Mouse (Mus musculus): Measurements from ENCODE around the gene Ap1m1. TPM values are rescaled to one million over a fixed set of nuclear protein-coding genes. Genes with fewer than 3 reads are reported as not detected.

The Ap1m1 gene
- polyA plus RNA-seq, 1 experiment from 2014 or later: 96.3 TPM

GRCm38 (mm10) chr8:72218781-72219540, 20.9 kb upstream of the Ap1m1 start:
- Histone ChIP-seq H3K36me3 (peaks cover 28% of the 10 kb centered on the region), H3K4me2 (peak overlapping the region; percentile 76), H3K27ac (peak overlapping the region; percentile 74; the same call in 1 of the 2 replicates), H3K9ac (no peak overlapping the region), H3K9me3 (replicated peaks) (no peaks in the 10 kb centered on the region), H3K4me1 (replicated peaks) (peaks cover 11% of the 10 kb centered on the region), H3K27me3 (peaks cover 13% of the 10 kb centered on the region), H3K4me3 (peak overlapping the region; percentile 72)
- WGBS: 77% methylated on average over 10 of the region's 10 CpGs
- no peak for ATAC-seq (replicated peaks; ENCODE audit: insufficient number of reproducible peaks, insufficient read depth, low FRiP score, low read depth)

GRCm38 (mm10) chr8:72219541-72220363, 20.1 kb upstream of the Ap1m1 start, which contains the start of gene Fam32a:
Gene Fam32a (plus strand): TSS chr8:72219730.
- Histone ChIP-seq H3K4me2 (peak within 1 kb of the TSS; percentile 76), H3K9me3 (replicated peaks) (no peaks in the 10 kb centered on the region), H3K9ac (peak within 1 kb of the TSS; percentile 66), H3K27me3 (peaks cover 7% of the 10 kb centered on the region), H3K27ac (peak within 1 kb of the TSS; percentile 74), H3K4me3 (peak within 1 kb of the TSS; percentile 72), H3K36me3 (peaks cover 30% of the 10 kb centered on the region), H3K4me1 (replicated peaks) (peaks cover 11% of the 10 kb centered on the region)
- 11% methylated on average over 39 of the region's 39 CpGs for WGBS
- ATAC-seq (replicated peaks; ENCODE audit: insufficient number of reproducible peaks, insufficient read depth, low FRiP score, low read depth): peak; percentile 95

- H3K4me3 ChIP-seq: peak overlapping the region; percentile 72
- H3K27ac ChIP-seq: no peak overlapping the region
- no peak overlapping the region for H3K9ac ChIP-seq
- peaks cover 11% of the 10 kb centered on the region for H3K4me1 ChIP-seq (replicated peaks)
- no peaks in the 10 kb centered on the region for H3K9me3 ChIP-seq (replicated peaks)
- H3K4me2 ChIP-seq: peak overlapping the region; percentile 76
- peaks cover 30% of the 10 kb centered on the region for H3K36me3 ChIP-seq
- 84% methylated on average over 4 of the region's 4 CpGs for WGBS
- no peaks in the 10 kb centered on the region; the same call in 1 of the 2 replicates for H3K27me3 ChIP-seq
- ATAC-seq (replicated peaks; ENCODE audit: insufficient number of reproducible peaks, insufficient read depth, low FRiP score, low read depth): no peak
Measured at GRCm38 (mm10) chr8:72220758-72221157, 19.1 kb upstream of the Ap1m1 start.

- no peaks in the 10 kb centered on the region for H3K9me3 ChIP-seq (replicated peaks)
- H3K4me2 ChIP-seq: no peak overlapping the region
- ATAC-seq (replicated peaks; ENCODE audit: insufficient number of reproducible peaks, insufficient read depth, low FRiP score, low read depth): no peak
- H3K27ac ChIP-seq: no peak overlapping the region
- 90% methylated on average over 5 of the region's 5 CpGs for WGBS
- H3K27me3 ChIP-seq: no peaks in the 10 kb centered on the region
- H3K4me1 ChIP-seq (replicated peaks): peaks cover 11% of the 10 kb centered on the region
- no peak overlapping the region for H3K9ac ChIP-seq
- peaks cover 30% of the 10 kb centered on the region for H3K36me3 ChIP-seq
- H3K4me3 ChIP-seq: no peak overlapping the region
Measured at GRCm38 (mm10) chr8:72222656-72223055, 17.2 kb upstream of the Ap1m1 start.

GRCm38 (mm10) chr8:72240403-72240763, 565 bp downstream of the Ap1m1 start:
- WGBS: 1% methylated on average over 24 of the region's 24 CpGs

GRCm38 (mm10) chr8:72240951-72241350, 1.1 kb downstream of the Ap1m1 start:
- WGBS: 66% methylated on average over 7 of the region's 7 CpGs
- no peak for ATAC-seq (replicated peaks; ENCODE audit: insufficient number of reproducible peaks, insufficient read depth, low FRiP score, low read depth)
- Histone ChIP-seq H3K9ac (peak overlapping the region; percentile 65), H3K4me3 (peak overlapping the region; percentile 76), H3K4me1 (replicated peaks) (peaks cover 19% of the 10 kb centered on the region), H3K9me3 (replicated peaks) (no peaks in the 10 kb centered on the region), H3K27me3 (no peaks in the 10 kb centered on the region), H3K4me2 (peak overlapping the region; percentile 80), H3K36me3 (peaks cover 4% of the 10 kb centered on the region; the same call in 1 of the 2 replicates), H3K27ac (peak overlapping the region; percentile 96)

More at GRCm38 (mm10) chr8:72240403-72240763, 565 bp downstream of the Ap1m1 start:
- Histone ChIP-seq H3K9ac (peak overlapping the region; percentile 65), H3K4me2 (peak overlapping the region; percentile 80), H3K4me3 (peak overlapping the region; percentile 76), H3K9me3 (replicated peaks) (no peaks in the 10 kb centered on the region), H3K27me3 (no peaks in the 10 kb centered on the region), H3K27ac (peak overlapping the region; percentile 96), H3K36me3 (peaks cover 4% of the 10 kb centered on the region; the same call in 1 of the 2 replicates), H3K4me1 (replicated peaks) (peaks cover 19% of the 10 kb centered on the region)
- ATAC-seq (replicated peaks; ENCODE audit: insufficient number of reproducible peaks, insufficient read depth, low FRiP score, low read depth): peak; percentile 23

- no peak overlapping the region for H3K9ac ChIP-seq
- H3K4me1 ChIP-seq (replicated peaks): peaks cover 19% of the 10 kb centered on the region
- H3K4me2 ChIP-seq: no peak overlapping the region
- H3K4me3 ChIP-seq: no peak overlapping the region
- 91% methylated on average over 1 of the region's 1 CpGs for WGBS
- no peaks in the 10 kb centered on the region for H3K27me3 ChIP-seq
- ATAC-seq (replicated peaks; ENCODE audit: insufficient number of reproducible peaks, insufficient read depth, low FRiP score, low read depth): no peak
- H3K36me3 ChIP-seq: peaks cover 15% of the 10 kb centered on the region
- no peak overlapping the region for H3K27ac ChIP-seq
- no peaks in the 10 kb centered on the region for H3K9me3 ChIP-seq (replicated peaks)
Measured at GRCm38 (mm10) chr8:72242226-72242625, 2.4 kb downstream of the Ap1m1 start.

GRCm38 (mm10) chr8:72244610-72245009, 4.8 kb downstream of the Ap1m1 start:
- Histone ChIP-seq H3K27ac (no peak overlapping the region), H3K4me2 (no peak overlapping the region), H3K27me3 (no peaks in the 10 kb centered on the region), H3K4me1 (replicated peaks) (peaks cover 16% of the 10 kb centered on the region), H3K4me3 (no peak overlapping the region), H3K9ac (no peak overlapping the region), H3K36me3 (peaks cover 20% of the 10 kb centered on the region), H3K9me3 (replicated peaks) (no peaks in the 10 kb centered on the region)
- 36% methylated on average over 2 of the region's 2 CpGs for WGBS
- no peak for ATAC-seq (replicated peaks; ENCODE audit: insufficient number of reproducible peaks, insufficient read depth, low FRiP score, low read depth)

GRCm38 (mm10) chr8:72257171-72257901, 17.5 kb downstream of the Ap1m1 start:
- Histone ChIP-seq H3K36me3 (peaks cover 34% of the 10 kb centered on the region), H3K27me3 (no peaks in the 10 kb centered on the region), H3K4me3 (no peak overlapping the region), H3K4me2 (no peak overlapping the region), H3K9ac (no peak overlapping the region), H3K27ac (no peak overlapping the region), H3K9me3 (replicated peaks) (no peaks in the 10 kb centered on the region), H3K4me1 (replicated peaks) (peaks cover 16% of the 10 kb centered on the region)
- ATAC-seq (replicated peaks; ENCODE audit: insufficient number of reproducible peaks, insufficient read depth, low FRiP score, low read depth): 0 out of 2 replicates have a peak, but pooled peaks have one; percentile 23
- 57% methylated on average over 7 of the region's 7 CpGs for WGBS

- Histone ChIP-seq H3K4me3 (no peak overlapping the region), H3K36me3 (peaks cover 30% of the 10 kb centered on the region), H3K4me2 (no peak overlapping the region), H3K9ac (no peak overlapping the region), H3K27ac (no peak overlapping the region), H3K9me3 (replicated peaks) (no peaks in the 10 kb centered on the region), H3K27me3 (no peaks in the 10 kb centered on the region), H3K4me1 (replicated peaks) (peaks cover 16% of the 10 kb centered on the region)
- ATAC-seq (replicated peaks; ENCODE audit: insufficient number of reproducible peaks, insufficient read depth, low FRiP score, low read depth): no peak
- 80% methylated on average over 1 of the region's 1 CpGs for WGBS
Measured at GRCm38 (mm10) chr8:72257902-72258238, 18.1 kb downstream of the Ap1m1 start.

GRCm38 (mm10) chr8:72259862-72260261, 20.0 kb downstream of the Ap1m1 start:
- no peak overlapping the region for H3K9ac ChIP-seq
- peaks cover 15% of the 10 kb centered on the region; the same call in 1 of the 2 replicates for H3K36me3 ChIP-seq
- H3K4me3 ChIP-seq: no peak overlapping the region
- no peak overlapping the region for H3K27ac ChIP-seq
- no peak for ATAC-seq (replicated peaks; ENCODE audit: insufficient number of reproducible peaks, insufficient read depth, low FRiP score, low read depth)
- 70% methylated on average over 2 of the region's 2 CpGs for WGBS
- peaks cover 16% of the 10 kb centered on the region for H3K4me1 ChIP-seq (replicated peaks)
- no peaks in the 10 kb centered on the region for H3K27me3 ChIP-seq
- no peak overlapping the region for H3K4me2 ChIP-seq
- H3K9me3 ChIP-seq (replicated peaks): no peaks in the 10 kb centered on the region
